Mouse (Mus musculus) c-Kit-positive CD71-positive TER-119-positive erythroid progenitor cells, embryonic 14.5 days (primary cell): ENCODE measurements around the gene Col18a1.
A peak's percentile ranks its signal among the peaks of the same experiment; 100 is the strongest.
"Not testable (repeated sequence)": the region's sequence is repeated elsewhere in the genome, so short reads cannot be mapped to it uniquely, and the experiment has no call there.

ENCODE experiments used
- DNase-seq: peaks from one replicate; pipeline ENCODE4 v3.0.0-alpha.2; 2013; ENCODE audit warnings: low spot score

Gene Col18a1

DNA sequence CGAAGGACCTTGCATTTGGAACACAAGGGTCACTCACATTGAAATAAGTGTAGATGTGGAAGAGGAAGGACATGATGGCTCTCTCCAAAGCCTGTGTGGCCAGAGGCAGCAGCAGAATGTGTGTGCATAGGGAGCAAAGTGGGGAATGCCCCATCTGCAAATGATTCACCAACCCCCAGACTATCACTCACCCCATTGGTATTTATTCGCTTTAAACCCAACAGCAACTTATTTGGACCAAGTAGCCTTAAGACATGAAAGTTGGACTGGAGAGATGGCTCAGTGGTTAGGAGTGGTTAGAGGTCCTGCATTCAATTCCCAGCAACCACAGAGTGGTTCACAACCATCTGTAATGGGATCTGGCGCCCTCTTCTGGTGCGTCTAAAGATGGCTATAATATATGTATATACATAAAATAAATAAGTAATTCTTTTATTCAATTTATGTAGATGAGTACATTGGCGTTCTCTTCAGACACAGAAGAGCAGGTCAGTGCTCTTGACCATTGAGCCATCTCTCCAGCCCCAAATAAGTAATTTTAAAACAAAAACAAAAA, 31.0 kb downstream of the Col18a1 start:
- no peak for DNase-seq

DNA sequence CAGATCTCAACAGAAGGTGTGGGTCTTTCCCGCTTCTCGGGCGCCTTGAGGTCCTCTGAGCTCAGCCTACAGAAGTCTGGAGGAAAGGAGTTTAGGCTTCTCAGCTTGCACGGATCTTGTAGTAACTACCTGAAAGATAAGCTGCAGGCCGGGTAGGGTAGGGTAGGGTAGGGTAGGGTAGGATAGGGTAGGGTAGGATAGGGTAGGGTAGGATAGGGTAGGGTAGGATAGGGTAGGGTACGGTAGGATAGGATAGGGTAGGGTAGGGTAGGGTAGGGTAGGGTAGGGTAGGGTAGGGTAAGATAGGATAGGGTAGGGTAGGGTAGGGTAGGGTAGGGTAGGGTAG, 31.6 kb downstream of the Col18a1 start:
- DNase-seq: not testable (repeated sequence)

- DNase-seq: peak; percentile 77
Measured at GRCm38 (mm10) chr10:77133951-77134806, 32.2 kb downstream of the Col18a1 start.

DNA sequence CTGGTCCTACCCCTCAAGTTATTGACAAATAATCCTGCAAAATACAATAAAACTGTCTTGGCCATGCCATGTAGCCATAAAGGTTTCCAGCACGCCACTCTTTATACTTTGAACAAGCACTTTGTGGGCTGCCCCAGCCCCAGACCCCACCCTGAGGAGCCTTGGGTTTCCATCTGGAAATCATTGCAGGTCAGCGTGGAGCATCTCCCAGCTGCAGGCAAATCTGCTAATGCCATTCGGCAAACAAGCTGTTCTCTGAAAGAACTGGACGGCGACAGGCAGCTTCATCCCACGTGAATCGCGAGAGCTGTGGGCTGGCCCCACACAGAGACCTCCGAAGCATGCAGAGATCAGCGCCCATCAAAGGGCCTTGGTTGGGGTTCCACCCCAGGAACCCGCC, 34.2 kb downstream of the Col18a1 start:
- no peak for DNase-seq

DNA sequence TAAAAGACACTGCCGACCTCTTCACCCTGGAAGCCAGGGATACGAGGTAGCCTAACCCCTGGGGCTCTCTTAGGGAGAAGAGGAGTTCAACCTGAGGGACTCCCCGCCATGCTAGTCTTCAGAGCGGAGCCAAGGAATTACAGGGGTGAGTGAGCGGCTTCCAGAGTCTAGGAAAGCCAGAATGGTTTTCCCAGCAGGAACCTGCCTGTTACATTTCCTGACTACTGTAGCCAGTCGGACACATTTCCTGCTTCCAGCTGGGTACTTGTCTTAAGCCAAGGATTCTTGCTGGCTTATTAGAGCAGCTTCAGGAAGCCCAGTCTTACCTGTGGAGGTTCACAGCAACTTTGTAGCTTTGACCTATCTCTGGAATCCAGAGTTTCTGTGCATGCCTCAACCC, 34.8 kb downstream of the Col18a1 start:
- DNase-seq: no peak

GRCm38 (mm10) chr10:77130561-77131240, 35.6 kb downstream of the Col18a1 start:
- DNase-seq: peak; percentile 92

GRCm38 (mm10) chr10:77129637-77130410, 36.5 kb downstream of the Col18a1 start:
- DNase-seq: no peak

DNA sequence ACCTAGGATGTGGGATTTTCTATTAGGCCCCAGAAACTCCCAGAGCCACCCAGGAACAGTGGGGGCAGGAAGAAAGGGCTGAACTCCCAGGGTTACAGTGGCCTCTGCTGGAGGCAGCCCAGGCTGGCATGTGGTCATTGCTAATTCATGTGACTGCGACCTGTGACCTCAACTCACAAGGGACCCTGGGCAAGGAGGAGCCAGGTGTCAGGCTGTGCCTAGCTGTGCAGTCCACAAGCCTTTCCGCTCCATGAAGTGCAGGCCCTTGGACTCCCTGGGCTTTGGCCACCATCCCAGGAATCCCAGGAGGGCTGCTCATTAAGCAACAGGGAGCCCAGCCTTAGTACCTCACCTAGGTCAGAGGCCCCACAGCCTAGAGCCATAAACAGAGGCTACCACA, 38.4 kb downstream of the Col18a1 start:
- DNase-seq: no peak

GRCm38 (mm10) chr10:77126590-77126989, 39.8 kb downstream of the Col18a1 start:
- DNase-seq: peak; percentile 54

DNA sequence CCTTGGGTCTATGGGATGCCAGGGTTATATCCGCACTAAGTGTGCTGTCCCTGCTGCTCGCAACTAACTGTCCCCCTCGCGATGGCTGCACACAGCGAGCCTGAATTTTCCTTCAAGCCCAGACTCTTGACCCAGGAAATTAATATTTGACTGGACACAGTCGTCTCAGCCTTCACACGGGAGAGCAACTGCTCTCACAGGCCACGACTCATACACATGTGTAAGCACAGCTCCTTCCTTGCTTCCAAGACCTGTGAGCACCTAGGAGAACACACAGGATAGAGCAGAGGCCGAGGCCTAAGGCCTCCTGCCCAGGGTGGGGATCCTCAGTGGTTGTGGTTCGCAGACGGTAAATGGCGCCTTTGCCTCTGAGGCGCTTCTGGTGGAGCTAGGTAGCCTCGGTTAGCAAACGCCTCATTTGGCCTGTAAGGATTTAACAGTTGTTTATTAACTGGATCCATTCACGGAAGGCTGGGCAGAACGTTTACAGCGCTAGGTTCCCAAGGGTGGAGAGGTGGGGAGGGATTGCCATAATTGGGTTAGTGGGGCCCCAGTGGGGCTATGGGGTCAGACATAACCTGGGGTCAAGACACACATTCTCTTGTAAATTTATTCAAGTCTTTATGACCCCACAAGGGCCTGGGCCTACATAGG, 41.1 kb downstream of the Col18a1 start:
- no peak for DNase-seq

GRCm38 (mm10) chr10:77123953-77124352, 42.4 kb downstream of the Col18a1 start:
- DNase-seq: no peak

- no peak for DNase-seq
Measured at GRCm38 (mm10) chr10:77121287-77122022, 44.9 kb downstream of the Col18a1 start.

DNA sequence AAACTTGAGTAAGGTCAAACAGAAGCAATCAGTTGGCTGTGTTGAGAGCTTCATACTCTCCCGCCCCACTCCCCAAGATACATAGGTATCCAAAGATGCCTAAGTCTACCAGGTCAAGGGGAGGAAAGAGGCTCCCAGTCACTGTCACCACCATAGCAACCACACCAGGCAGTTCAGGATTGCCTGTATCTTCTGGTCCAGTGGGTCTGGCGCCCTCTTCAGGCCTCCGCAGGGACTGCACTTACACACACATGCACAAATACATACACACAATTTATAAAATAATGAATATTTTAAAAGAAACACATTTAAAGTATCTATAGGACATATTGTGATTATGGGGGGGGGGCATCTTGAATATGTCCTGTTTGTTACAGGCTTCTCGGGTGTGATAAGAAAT, 45.8 kb downstream of the Col18a1 start:
- DNase-seq: no peak

GRCm38 (mm10) chr10:77119437-77119836, 46.9 kb downstream of the Col18a1 start:
- DNase-seq: no peak

- no peak for DNase-seq
Measured at GRCm38 (mm10) chr10:77118361-77118760, 48.0 kb downstream of the Col18a1 start.

DNA sequence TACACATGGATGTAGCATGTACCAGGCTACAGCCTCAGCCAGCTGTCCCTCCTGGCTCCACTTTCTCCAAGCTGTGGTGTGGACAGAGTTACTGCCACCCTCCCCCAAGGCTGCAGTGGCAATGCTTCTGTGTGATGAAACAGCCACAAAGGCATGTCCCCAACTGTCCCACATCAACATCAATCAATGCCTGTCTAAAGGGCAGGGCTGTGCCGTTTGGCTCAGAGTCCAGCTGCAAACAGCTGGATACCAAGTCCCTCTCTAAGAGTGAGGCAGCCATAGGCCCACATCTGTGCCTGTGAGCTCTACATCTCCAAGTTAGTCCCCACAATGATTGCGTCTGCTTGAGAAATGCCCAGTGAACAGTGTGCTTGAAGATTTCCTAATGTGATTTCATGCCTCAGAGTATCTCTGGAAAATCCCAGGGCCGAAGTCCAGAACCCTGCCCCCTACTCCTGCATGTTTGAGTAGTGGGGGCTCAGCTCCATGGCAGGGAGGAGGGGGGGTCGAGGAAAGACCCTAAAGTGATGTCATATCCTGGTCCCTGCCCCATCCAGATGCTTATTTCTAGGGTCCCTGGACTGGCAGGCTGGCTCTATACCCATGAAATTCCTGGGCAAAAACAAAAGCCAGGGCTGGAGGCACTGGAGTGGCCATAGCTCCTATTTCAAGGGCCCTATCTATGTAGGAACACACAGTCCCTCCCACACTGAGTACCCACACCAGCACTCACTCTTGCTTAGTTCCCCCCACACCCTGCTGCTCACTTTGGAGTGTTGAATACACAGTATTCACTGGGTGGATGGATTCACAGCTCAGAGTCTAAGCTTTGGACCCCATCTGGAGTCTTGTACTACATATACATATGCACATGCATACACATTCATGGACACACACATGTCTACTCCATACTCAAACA, 49.6 kb downstream of the Col18a1 start:
- DNase-seq: no peak

GRCm38 (mm10) chr10:77113489-77114240, 52.7 kb downstream of the Col18a1 start:
- DNase-seq: no peak

DNA sequence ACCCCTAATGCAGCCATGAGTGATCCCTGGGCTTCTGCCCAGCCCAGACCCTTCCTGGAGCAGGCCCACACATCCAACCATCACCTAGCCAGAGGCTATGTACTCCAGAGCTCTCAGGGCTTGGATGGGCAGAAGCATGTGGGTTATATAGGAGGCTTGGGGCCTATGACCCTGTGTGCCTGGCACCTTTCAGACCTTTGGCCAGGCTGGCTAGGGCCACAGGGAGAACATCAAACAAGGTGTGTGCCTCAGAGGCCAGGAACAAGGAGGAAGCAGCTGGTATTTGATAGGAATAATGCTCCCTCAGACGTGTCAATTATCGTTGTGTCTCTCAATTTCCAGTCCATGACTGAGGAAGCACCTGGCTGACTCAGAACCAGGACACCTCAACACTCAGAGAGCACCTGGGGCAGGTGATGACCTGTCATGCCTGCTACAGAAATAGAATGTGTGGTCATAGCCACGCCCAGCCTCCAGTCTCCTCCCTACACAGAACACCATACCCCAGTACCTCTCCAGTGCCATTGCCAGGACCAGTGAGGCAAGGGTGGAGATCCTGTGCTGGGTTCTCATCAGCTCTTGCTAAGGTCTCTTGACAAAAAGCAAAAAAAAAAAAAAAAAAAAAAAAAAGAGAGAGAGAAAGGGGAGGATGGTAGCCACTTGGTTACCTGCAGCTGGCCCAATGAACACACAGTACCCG, 54.6 kb downstream of the Col18a1 start:
- no peak for DNase-seq

DNA sequence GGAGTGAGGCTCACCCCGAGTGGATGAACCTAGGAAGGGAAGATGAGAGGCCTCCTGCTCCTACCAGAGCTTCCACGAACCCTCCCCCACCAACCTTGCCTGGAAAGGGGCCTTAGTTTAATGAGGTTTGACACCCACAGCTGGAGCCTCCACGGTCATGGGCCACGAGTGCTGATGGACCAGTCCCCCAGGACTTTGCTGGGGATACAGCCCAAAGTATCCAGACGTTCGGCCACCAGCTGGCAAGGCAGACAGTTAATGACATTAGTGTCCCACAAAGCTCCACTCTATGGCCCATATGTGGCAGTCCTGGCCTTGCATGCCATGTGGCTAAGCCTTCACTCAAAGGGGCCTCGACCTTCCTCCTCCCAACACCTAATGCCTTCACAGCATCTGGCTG, 55.5 kb downstream of the Col18a1 start:
- DNase-seq: no peak
